Mouse (Mus musculus) left cerebral cortex, adult 9 months (tissue): ENCODE data around the gene Sertad1.
"Not testable (repeated sequence)": the region's sequence is repeated elsewhere in the genome, so short reads cannot be mapped to it uniquely, and the experiment has no call there.

ENCODE experiments used
- DNase-seq, 2 experiments: peaks; one replicate each; pipeline ENCODE4 v3.0.0; 2022; ENCODE audit warnings: low spot score in 2 of 2

The Sertad1 gene

DNA sequence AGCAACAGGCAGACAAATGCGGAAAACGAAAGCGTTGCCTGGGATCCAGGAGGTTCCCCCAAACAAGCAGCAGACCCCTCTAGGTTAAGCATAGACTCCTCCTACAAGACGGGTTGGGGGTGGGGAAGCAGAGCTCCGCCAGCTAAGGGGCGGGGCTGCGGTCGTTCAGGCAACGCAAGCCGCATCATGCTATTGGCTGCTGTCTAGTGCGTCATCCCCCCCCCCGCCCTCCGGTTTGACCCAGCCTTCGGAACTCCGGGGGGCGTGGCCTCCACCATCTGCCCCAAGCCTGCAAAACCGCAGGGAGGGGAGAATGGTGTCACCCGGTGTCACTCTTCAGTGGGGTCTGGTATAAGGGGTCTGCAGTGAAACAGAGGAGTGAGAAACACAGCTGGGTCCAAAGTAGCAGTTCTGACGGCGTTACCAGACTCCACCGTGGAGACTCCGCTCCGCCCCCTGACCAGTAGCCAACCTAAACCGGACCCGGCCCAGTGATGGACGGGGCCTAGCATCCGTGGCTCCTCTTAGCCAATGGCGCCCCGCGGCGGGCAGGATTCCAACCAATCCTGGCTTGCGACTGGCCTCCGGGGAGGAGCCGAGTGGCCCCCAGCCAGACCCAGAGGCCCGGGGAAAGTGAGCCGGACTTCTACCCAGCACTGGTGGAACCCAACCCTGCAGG lies 13.4 kb upstream of the Sertad1 start, which contains the start of gene Sertad3:
Sertad3 (plus strand) TSS at position 613 of the 679 bp plus-strand sequence.
- DNase-seq: peak; percentile 93 to 98

DNA sequence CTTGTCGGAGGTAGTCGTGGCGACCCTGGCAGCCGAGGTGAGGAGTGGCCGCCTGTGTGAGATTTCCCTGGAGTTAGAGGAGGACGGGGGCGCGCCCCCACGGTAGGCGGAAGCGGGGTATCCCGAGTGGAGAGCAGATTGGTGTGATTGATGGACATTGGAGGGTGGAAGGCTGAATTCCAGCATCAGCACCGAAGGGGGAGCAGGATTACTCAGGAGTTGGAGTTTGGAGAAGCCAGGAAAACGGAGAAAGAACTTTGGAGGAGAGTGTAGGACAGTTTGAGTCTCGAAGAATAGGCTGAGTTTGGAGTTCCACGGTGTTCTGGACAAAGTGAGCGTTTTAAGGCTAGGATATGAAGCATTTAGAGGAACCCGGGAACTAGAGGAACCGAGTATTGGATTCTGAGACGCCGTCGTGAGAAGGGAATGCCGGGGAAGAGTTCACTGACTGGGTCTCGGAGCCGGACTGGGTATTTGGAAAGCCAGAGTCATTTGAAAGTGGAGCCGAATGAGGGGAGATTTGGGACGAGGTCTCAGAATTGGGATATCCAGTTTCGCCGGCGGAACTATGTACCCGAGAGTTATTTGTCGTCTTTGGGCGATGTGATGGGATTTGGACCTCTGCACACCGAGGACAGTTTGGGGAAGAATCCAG lies 12.7 kb upstream of the Sertad1 start:
- DNase-seq: no peak

GRCm38 (mm10) chr7:27474490-27474954 lies 12.2 kb upstream of the Sertad1 start:
- DNase-seq: peak; percentile 96 to 97

- DNase-seq: no peak
These were observed 11.1 kb upstream of the Sertad1 start for GRCm38 (mm10) chr7:27475596-27475995.

GRCm38 (mm10) chr7:27476098-27476635 lies 10.5 kb upstream of the Sertad1 start:
- no peak for DNase-seq

GRCm38 (mm10) chr7:27478561-27478960 lies 8.1 kb upstream of the Sertad1 start:
- no peak for DNase-seq

GRCm38 (mm10) chr7:27479750-27480149 lies 7.0 kb upstream of the Sertad1 start:
- DNase-seq: no peak

DNA sequence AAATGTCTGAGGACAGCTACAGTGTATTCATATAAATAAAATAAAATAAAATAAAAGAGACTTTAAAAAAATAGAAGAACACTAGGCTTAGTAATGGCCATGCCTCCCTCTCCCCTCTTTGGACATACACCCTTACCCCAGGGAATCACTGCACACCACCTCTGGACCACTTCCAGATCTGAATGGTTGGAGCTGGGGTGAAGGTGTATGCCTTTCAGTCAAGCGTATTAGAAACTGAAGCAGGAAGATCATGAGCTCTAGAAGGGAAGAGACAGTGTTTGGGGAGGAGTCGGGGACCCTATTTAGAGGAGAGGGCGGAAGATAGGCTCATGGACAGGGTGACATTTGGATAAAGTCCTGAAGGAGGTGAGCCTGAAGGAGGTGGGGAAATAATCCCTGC lies 6.2 kb upstream of the Sertad1 start:
- DNase-seq: no peak

GRCm38 (mm10) chr7:27480927-27481626 lies 5.6 kb upstream of the Sertad1 start:
- no peak for DNase-seq

DNA sequence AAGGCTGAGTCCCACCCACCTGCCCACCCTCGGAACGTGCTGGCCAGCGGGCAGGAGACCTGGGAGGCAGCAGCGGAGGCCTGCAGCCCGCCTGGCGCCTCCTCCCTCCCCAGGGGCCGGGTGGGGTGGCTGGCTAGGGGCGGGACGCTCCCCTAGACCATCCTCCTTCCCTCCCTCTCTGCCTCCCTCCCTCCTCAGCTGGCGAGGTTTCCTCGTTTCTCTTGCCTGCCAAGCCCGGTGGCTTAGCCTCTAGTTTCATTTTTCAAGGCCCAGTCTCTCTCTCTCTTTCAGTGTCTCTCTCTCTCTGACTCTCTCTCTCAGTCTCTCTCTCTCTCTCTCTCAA lies 5.1 kb upstream of the Sertad1 start:
- peak in 1 of 2 experiments; percentile 73 for DNase-seq

- no peak for DNase-seq
These were observed 2.9 kb upstream of the Sertad1 start for GRCm38 (mm10) chr7:27483860-27484259.

- DNase-seq: no peak
These were observed 474 bp upstream of the Sertad1 start for GRCm38 (mm10) chr7:27486102-27486769.

- DNase-seq: peak in 1 of 2 experiments; percentile 59
These were observed 1.1 kb downstream of the Sertad1 start for GRCm38 (mm10) chr7:27487740-27488268.

DNA sequence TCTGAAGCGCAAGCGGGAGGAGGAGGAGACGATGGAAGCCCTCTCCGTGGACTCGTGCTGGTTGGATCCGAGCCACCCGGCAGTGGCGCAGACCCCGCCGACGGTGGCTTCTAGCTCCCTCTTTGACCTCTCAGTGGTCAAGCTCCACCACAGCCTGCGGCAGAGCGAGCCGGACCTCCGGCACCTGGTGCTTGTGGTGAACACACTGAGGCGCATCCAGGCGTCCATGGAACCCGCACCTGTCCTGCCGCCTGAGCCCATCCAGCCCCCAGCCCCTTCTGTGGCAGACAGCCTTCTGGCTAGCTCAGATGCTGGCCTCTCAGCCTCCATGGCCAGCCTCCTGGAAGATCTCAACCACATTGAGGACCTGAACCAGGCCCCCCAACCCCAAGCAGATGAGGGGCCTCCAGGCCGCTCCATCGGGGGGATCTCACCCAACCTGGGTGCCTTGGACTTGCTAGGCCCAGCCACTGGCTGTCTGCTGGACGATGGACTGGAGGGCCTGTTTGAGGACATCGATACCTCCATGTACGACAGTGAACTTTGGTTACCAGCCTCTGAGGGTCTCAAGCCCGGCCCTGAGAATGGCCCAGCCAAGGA lies 2.7 kb downstream of the Sertad1 start:
- DNase-seq: no peak

DNA sequence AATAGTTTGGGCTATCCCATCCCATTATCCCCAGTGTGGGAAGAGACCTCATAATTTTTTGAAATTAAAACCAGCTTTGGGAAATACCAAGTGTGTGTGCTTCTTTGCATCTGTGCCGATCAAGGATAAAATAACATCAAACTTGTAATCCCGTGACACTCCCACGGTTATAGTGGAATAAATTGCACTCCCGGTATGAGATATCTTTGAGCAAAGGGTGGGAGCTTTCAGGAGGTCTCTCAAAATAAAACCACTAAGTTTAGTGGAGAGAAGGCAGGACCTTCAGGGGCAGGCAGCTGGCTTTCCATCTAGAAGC lies 3.5 kb downstream of the Sertad1 start:
- no peak for DNase-seq

GRCm38 (mm10) chr7:27490543-27491329 lies 4.0 kb downstream of the Sertad1 start:
- DNase-seq: peak; percentile 67 to 86

DNA sequence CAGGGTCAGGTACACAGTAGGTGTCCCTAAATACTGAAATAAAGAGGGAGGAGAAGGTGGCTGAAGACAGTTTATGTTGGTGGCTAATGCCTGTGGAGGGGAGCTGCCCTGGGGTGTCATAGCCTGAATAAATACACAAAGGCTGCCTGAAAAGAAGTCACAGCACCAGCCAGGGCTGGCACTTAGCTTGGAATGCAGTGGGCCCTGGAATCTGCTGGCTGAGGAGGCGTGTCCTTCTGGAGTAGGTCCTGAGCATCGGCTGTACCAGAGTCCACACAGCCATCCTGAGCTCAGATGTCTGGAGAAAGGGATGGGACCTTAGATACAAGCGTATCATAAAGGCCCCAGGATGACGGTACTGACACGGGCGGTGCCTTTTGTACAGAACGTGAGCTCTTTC lies 5.1 kb downstream of the Sertad1 start:
- DNase-seq: no peak

GRCm38 (mm10) chr7:27493022-27493421 lies 6.3 kb downstream of the Sertad1 start:
- no peak for DNase-seq

- DNase-seq: no peak
These were observed 6.7 kb downstream of the Sertad1 start for GRCm38 (mm10) chr7:27493450-27493849.

DNA sequence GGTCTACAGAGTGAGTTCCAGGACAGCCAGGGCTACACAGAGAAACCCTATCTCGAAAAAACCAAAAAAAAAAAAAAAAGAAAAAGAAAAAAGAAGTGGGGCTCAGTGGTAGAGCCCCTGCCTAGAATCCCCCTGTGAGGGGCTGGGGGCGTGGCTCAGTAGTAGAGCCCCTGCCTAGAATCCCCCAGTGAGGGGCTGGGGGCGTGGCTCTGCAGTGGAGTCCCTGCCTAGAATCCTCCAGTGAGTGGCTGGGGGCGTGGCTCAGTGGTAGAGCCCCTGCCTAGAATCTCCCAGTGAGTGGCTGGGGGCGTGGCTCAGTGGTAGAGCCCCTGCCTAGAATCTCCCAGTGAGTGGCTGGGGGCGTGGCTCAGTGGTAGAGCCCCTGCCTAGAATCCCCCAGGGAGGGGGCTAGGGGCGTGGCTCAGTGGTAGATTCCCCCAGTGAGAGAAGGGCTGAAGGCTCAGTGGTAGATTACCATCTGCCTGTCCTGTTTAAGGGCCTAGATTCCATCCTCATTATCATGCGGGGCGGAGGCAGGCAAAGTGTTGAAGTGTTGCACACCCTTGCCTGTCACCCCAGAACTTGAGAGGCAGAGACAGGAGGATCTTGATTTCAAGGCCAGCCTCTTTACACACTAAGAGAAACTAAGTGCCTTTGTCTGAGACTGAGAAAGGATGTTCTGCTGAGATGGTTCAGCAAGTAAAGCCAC lies 8.1 kb downstream of the Sertad1 start:
- not testable (repeated sequence) for DNase-seq
